Mouse (Mus musculus) gastrocnemius, adult 18-20 months (tissue): ENCODE measurements around the gene Foxa2. TPM values are rescaled to one million over a fixed set of nuclear protein-coding genes. Genes with fewer than 3 reads are reported as not detected.

Experiments
- DNase-seq: peaks from one replicate; pipeline ENCODE4 v3.0.0; 2021; ENCODE audit warnings: low spot score
- total RNA-seq, 2 experiments: library from RNA; stranded (reverse); gene quantifications; 2 replicates each; pipeline ENCODE4 v1.2.3; 2021

Foxa2 gene
- total RNA-seq, 2 experiments from 2014 or later, result not detected

- no peak for DNase-seq
These were observed 7.2 kb downstream of the Foxa2 start for GRCm38 (mm10) chr2:148039351-148040235.

GRCm38 (mm10) chr2:148038366-148039310, 8.1 kb downstream of the Foxa2 start:
- no peak for DNase-seq

- no peak for DNase-seq
These were observed 10.1 kb downstream of the Foxa2 start for GRCm38 (mm10) chr2:148036611-148037160.

GRCm38 (mm10) chr2:148030991-148031675, 15.6 kb downstream of the Foxa2 start:
- DNase-seq, result no peak

GRCm38 (mm10) chr2:148030613-148030935, 16.2 kb downstream of the Foxa2 start:
- no peak for DNase-seq

- DNase-seq, result no peak
These were observed 16.8 kb downstream of the Foxa2 start for GRCm38 (mm10) chr2:148029751-148030612.

- DNase-seq, result no peak
These were observed 17.6 kb downstream of the Foxa2 start for GRCm38 (mm10) chr2:148029050-148029608.

GRCm38 (mm10) chr2:148026366-148026765, 20.4 kb downstream of the Foxa2 start:
- DNase-seq, result no peak

- no peak for DNase-seq
These were observed 21.3 kb downstream of the Foxa2 start for GRCm38 (mm10) chr2:148025481-148025880.

- no peak for DNase-seq
These were observed 22.4 kb downstream of the Foxa2 start for GRCm38 (mm10) chr2:148024268-148024935.

GRCm38 (mm10) chr2:148023340-148023806, 23.4 kb downstream of the Foxa2 start:
- no peak for DNase-seq

GRCm38 (mm10) chr2:148021919-148022570, 24.7 kb downstream of the Foxa2 start:
- DNase-seq, result no peak

GRCm38 (mm10) chr2:148021016-148021415, 25.8 kb downstream of the Foxa2 start:
- no peak for DNase-seq

GRCm38 (mm10) chr2:148020125-148020524, 26.6 kb downstream of the Foxa2 start:
- DNase-seq, result no peak

GRCm38 (mm10) chr2:148017782-148018690, 28.7 kb downstream of the Foxa2 start:
- DNase-seq, result no peak

- DNase-seq, result no peak
These were observed 33.4 kb downstream of the Foxa2 start for GRCm38 (mm10) chr2:148013382-148013781.

GRCm38 (mm10) chr2:148009049-148009448, 37.7 kb downstream of the Foxa2 start:
- DNase-seq, result no peak
